Mouse (Mus musculus) mature B cell (primary cell): Measurements from ENCODE around the gene Ccdc162.
"Not testable (repeated sequence)": the region's sequence is repeated elsewhere in the genome, so short reads cannot be mapped to it uniquely, and the experiment has no call there.

Experiments used
- in situ Hi-C: fragments of 300-500 bp; cut with MboI; formaldehyde crosslinking; loops from 2 replicates; pipeline ENCODE4 v1.14.3; 2019

Gene Ccdc162

GRCm38 (mm10) chr10:41697040-41697439 is 19.4 kb downstream of the Ccdc162 start:
- in situ Hi-C loops = no loop called here

- in situ Hi-C loops = no loop called here
These were observed 25.5 kb downstream of the Ccdc162 start for GRCm38 (mm10) chr10:41690978-41691377.

- in situ Hi-C loops = no loop called here
These were observed 26.2 kb downstream of the Ccdc162 start for GRCm38 (mm10) chr10:41689941-41690887.

GRCm38 (mm10) chr10:41684548-41684996 is 31.9 kb downstream of the Ccdc162 start:
- in situ Hi-C loops = loop anchor here (5.0 kb wide), 1 partner anchor 177 kb away; no protein-coding TSS in a partner anchor

- in situ Hi-C loops = loop anchor here (5.0 kb wide), 1 partner anchor 175 kb away; no protein-coding TSS in a partner anchor
These were observed 33.7 kb downstream of the Ccdc162 start for GRCm38 (mm10) chr10:41682546-41683393.

GRCm38 (mm10) chr10:41678746-41679360 is 37.6 kb downstream of the Ccdc162 start:
- in situ Hi-C loops = no loop called here

- in situ Hi-C loops = no loop called here
These were observed 39.0 kb downstream of the Ccdc162 start for GRCm38 (mm10) chr10:41677396-41677795.

- in situ Hi-C loops = no loop called here
These were observed 39.8 kb downstream of the Ccdc162 start for GRCm38 (mm10) chr10:41676661-41677061.

GRCm38 (mm10) chr10:41675842-41676571 is 40.4 kb downstream of the Ccdc162 start:
- in situ Hi-C loops = no loop called here

- in situ Hi-C loops = no loop called here
These were observed 41.2 kb downstream of the Ccdc162 start for GRCm38 (mm10) chr10:41675243-41675642.

GRCm38 (mm10) chr10:41674362-41674761 is 42.1 kb downstream of the Ccdc162 start:
- in situ Hi-C loops = no loop called here

- in situ Hi-C loops = no loop called here
These were observed 46.2 kb downstream of the Ccdc162 start for GRCm38 (mm10) chr10:41670196-41670595.

GRCm38 (mm10) chr10:41665498-41665897 is 50.9 kb downstream of the Ccdc162 start:
- in situ Hi-C loops = no loop called here

- in situ Hi-C loops = not testable (repeated sequence)
These were observed 56.8 kb downstream of the Ccdc162 start for GRCm38 (mm10) chr10:41659671-41660070.

- in situ Hi-C loops = not testable (repeated sequence)
These were observed 60.8 kb downstream of the Ccdc162 start for GRCm38 (mm10) chr10:41655684-41656083.

- in situ Hi-C loops = no loop called here
These were observed 63.4 kb downstream of the Ccdc162 start for GRCm38 (mm10) chr10:41652988-41653387.

GRCm38 (mm10) chr10:41652094-41652775 is 64.2 kb downstream of the Ccdc162 start:
- in situ Hi-C loops = no loop called here

- in situ Hi-C loops = no loop called here
These were observed 64.9 kb downstream of the Ccdc162 start for GRCm38 (mm10) chr10:41651532-41651931.

- in situ Hi-C loops = no loop called here
These were observed 67.2 kb downstream of the Ccdc162 start for GRCm38 (mm10) chr10:41649186-41649585.

- in situ Hi-C loops = no loop called here
These were observed 77.7 kb downstream of the Ccdc162 start for GRCm38 (mm10) chr10:41638776-41639175.
